Mouse (Mus musculus) forebrain, embryonic 11.5 days (tissue): ENCODE results near the gene Asb18. TPM values are rescaled to one million over a fixed set of nuclear protein-coding genes. Genes with fewer than 3 reads are reported as not detected.

Source experiments
- ATAC-seq: fragments of 200-750 bp; cut with Nextera tagmentation; replicated peaks from 2 replicates; pipeline ENCODE4 v1.8.0; 2017; ENCODE audit warnings: moderate TSS enrichment; ENCODE audit not compliant: low FRiP score
- DNase-seq: peaks from one replicate; pipeline ENCODE4 v3.0.0-alpha.2; 2017; ENCODE audit warnings: low spot score
- H3K27ac ChIP-seq: fragments of 300-500 bp; sonication (generic); 2 replicates; pipeline ENCODE4 v1.5.1; 2014; ENCODE audit warnings: low read depth, low read length
- H3K27me3 ChIP-seq: fragments of 300-500 bp; sonication (generic); 2 replicates; pipeline ENCODE4 v1.6.1; 2014; ENCODE audit warnings: mild to moderate bottlenecking, low read length, mixed read lengths; ENCODE audit not compliant: control insufficient read depth, insufficient read depth
- H3K36me3 ChIP-seq: fragments of 300-500 bp; sonication (generic); 2 replicates; pipeline ENCODE4 v1.6.1; 2014; ENCODE audit warnings: mild to moderate bottlenecking, low read length, moderate library complexity, mixed read lengths; ENCODE audit not compliant: control insufficient read depth, insufficient read depth
- H3K4me1 ChIP-seq: fragments of 300-500 bp; sonication (generic); replicated peaks from 2 replicates; pipeline ENCODE4 v1.6.1; 2014; ENCODE audit warnings: low read length, mixed read lengths; ENCODE audit not compliant: control insufficient read depth, insufficient read depth
- H3K4me2 ChIP-seq: fragments of 300-500 bp; sonication (generic); 2 replicates; pipeline ENCODE4 v1.6.1; 2014; ENCODE audit warnings: low read depth, mild to moderate bottlenecking, low read length, moderate library complexity, mixed read lengths; ENCODE audit not compliant: severe bottlenecking
- H3K4me3 ChIP-seq: fragments of 300-500 bp; sonication (generic); 2 replicates; pipeline ENCODE4 v1.5.1; 2014; ENCODE audit warnings: low read depth, low read length
- H3K9ac ChIP-seq: fragments of 300-500 bp; sonication (generic); 2 replicates; pipeline ENCODE4 v1.6.1; 2014; ENCODE audit warnings: low read length
- H3K9me3 ChIP-seq: fragments of 300-500 bp; sonication (generic); 2 replicates; pipeline ENCODE4 v1.6.1; 2016; ENCODE audit warnings: low read length, mixed read lengths; ENCODE audit not compliant: control insufficient read depth
- WGBS: fragments of 180-500 bp; shearing (Covaris S2); extraction: QIAGEN DNeasy Blood & Tissue Kit; methylation state at CpG from one replicate; pipeline ENCODE4 v1.1.7; 2014; 5-methylcytosine and 5-hydroxymethylcytosine counted together
- polyA plus RNA-seq: library from polyadenylated mRNA; unstranded; fragments of >200 nt; fragmentation: Nextera tagmentation; extraction: Ambion mirVana; gene quantifications from 2 replicates; pipeline ENCODE4 v1.2.1, GENCODE M21; 2014

Gene Asb18
- polyA plus RNA-seq, 1 experiment from 2014 or later, result not detected

- Histone ChIP-seq H3K4me3 (peak overlapping the region; percentile 55), H3K9ac (peak overlapping the region; percentile 45), H3K27me3 (peaks cover 62% of the 10 kb centered on the region), H3K36me3 (no peaks in the 10 kb centered on the region), H3K27ac (no peak overlapping the region), H3K9me3 (no peaks in the 10 kb centered on the region), H3K4me1 (peaks cover 4% of the 10 kb centered on the region; the same call in 1 of the 2 replicates), H3K4me2 (peak overlapping the region; percentile 95)
- ATAC-seq (no peak; the same call in 1 of the 2 replicates), DNase-seq (peak; percentile 58)
- 1% methylated on average over 72 of the region's 95 CpGs for WGBS
These were observed 46.2 kb downstream of the Asb18 start for GRCm38 (mm10) chr1:89968111-89968851.

- H3K4me1 ChIP-seq, result peaks cover 7% of the 10 kb centered on the region; the same call in 1 of the 2 replicates
- H3K4me2 ChIP-seq, result peak overlapping the region; percentile 95; the same call in 1 of the 2 replicates
- H3K27ac ChIP-seq, result no peak overlapping the region
- H3K27me3 ChIP-seq, result peaks cover 64% of the 10 kb centered on the region
- H3K9me3 ChIP-seq, result no peaks in the 10 kb centered on the region
- ATAC-seq (no peak), DNase-seq (peak; percentile 48)
- WGBS, result 20% methylated on average over 9 of the region's 9 CpGs
- H3K9ac ChIP-seq, result no peak overlapping the region
- H3K36me3 ChIP-seq, result no peaks in the 10 kb centered on the region
- H3K4me3 ChIP-seq, result no peak overlapping the region; the same call in 1 of the 2 replicates
These were observed 46.9 kb downstream of the Asb18 start for GRCm38 (mm10) chr1:89967585-89967984.

- Histone ChIP-seq H3K36me3 (no peaks in the 10 kb centered on the region), H3K4me3 (no peak overlapping the region), H3K27ac (no peak overlapping the region), H3K9me3 (no peaks in the 10 kb centered on the region), H3K27me3 (peaks cover 52% of the 10 kb centered on the region), H3K4me2 (no peak overlapping the region), H3K4me1 (peaks cover 9% of the 10 kb centered on the region; the same call in 1 of the 2 replicates), H3K9ac (no peak overlapping the region)
- WGBS, result 65% methylated on average over 12 of the region's 12 CpGs
- ATAC-seq (no peak), DNase-seq (no peak)
These were observed 50.0 kb downstream of the Asb18 start for GRCm38 (mm10) chr1:89964426-89964825.

- Histone ChIP-seq H3K27ac (no peak overlapping the region), H3K9me3 (no peaks in the 10 kb centered on the region), H3K4me3 (no peak overlapping the region), H3K4me2 (no peak overlapping the region), H3K36me3 (no peaks in the 10 kb centered on the region), H3K4me1 (peaks cover 8% of the 10 kb centered on the region; the same call in 1 of the 2 replicates), H3K9ac (no peak overlapping the region), H3K27me3 (peaks cover 42% of the 10 kb centered on the region)
- ATAC-seq (no peak), DNase-seq (no peak)
- WGBS, result 94% methylated on average over 2 of the region's 2 CpGs
These were observed 51.2 kb downstream of the Asb18 start for GRCm38 (mm10) chr1:89963296-89963695.

- 5% methylated on average over 13 of the region's 13 CpGs for WGBS
- DNase-seq (peak; percentile 64), ATAC-seq (peak; percentile 18; the same call in 1 of the 2 replicates)
- Histone ChIP-seq H3K36me3 (no peaks in the 10 kb centered on the region), H3K4me1 (peaks cover 6% of the 10 kb centered on the region; the same call in 1 of the 2 replicates), H3K27ac (no peak overlapping the region), H3K4me2 (peak overlapping the region; percentile 12; the same call in 1 of the 2 replicates), H3K27me3 (peaks cover 30% of the 10 kb centered on the region), H3K4me3 (no peak overlapping the region), H3K9ac (no peak overlapping the region), H3K9me3 (no peaks in the 10 kb centered on the region)
These were observed 52.4 kb downstream of the Asb18 start for GRCm38 (mm10) chr1:89962092-89962491.

- Histone ChIP-seq H3K9ac (no peak overlapping the region), H3K36me3 (no peaks in the 10 kb centered on the region), H3K9me3 (no peaks in the 10 kb centered on the region), H3K27me3 (peaks cover 21% of the 10 kb centered on the region), H3K27ac (no peak overlapping the region), H3K4me1 (peaks cover 6% of the 10 kb centered on the region; the same call in 1 of the 2 replicates), H3K4me2 (no peak overlapping the region), H3K4me3 (no peak overlapping the region)
- WGBS, result 84% methylated on average over 4 of the region's 4 CpGs
- peak; percentile 40 for DNase-seq
- no peak for ATAC-seq
These were observed 55.1 kb downstream of the Asb18 start for GRCm38 (mm10) chr1:89959393-89959792.

GRCm38 (mm10) chr1:89943202-89943601 is 71.3 kb downstream of the Asb18 start:
- Histone ChIP-seq H3K4me2 (no peak overlapping the region), H3K9ac (no peak overlapping the region), H3K27me3 (peaks cover 84% of the 10 kb centered on the region), H3K27ac (no peak overlapping the region), H3K4me1 (peaks cover 14% of the 10 kb centered on the region), H3K4me3 (no peak overlapping the region), H3K36me3 (no peaks in the 10 kb centered on the region), H3K9me3 (no peaks in the 10 kb centered on the region)
- peak; percentile 89 for DNase-seq
- WGBS, result 3% methylated on average over 16 of the region's 16 CpGs
- ATAC-seq, result 0 out of 2 replicates have a peak, but pooled peaks have one; percentile 13

- Histone ChIP-seq H3K4me1 (peaks cover 14% of the 10 kb centered on the region), H3K9me3 (no peaks in the 10 kb centered on the region), H3K4me3 (peak overlapping the region; percentile 28; the same call in 1 of the 2 replicates), H3K27ac (no peak overlapping the region), H3K27me3 (peaks cover 86% of the 10 kb centered on the region), H3K9ac (peak overlapping the region; percentile 43; the same call in 1 of the 2 replicates), H3K4me2 (peak overlapping the region; percentile 61), H3K36me3 (no peaks in the 10 kb centered on the region)
- DNase-seq (no peak), ATAC-seq (no peak)
- WGBS, result 2% methylated on average over 15 of the region's 15 CpGs
These were observed 72.0 kb downstream of the Asb18 start for GRCm38 (mm10) chr1:89942395-89942976.
